Mouse (Mus musculus) liver, embryonic 14.5 days (tissue): ENCODE results near the gene Cenpc1. TPM values are rescaled to one million over a fixed set of nuclear protein-coding genes. Genes with fewer than 3 reads are reported as not detected.

Experiments used
- ATAC-seq: fragments of 200-750 bp; cut with Nextera tagmentation; 2 replicates; pipeline ENCODE4 v1.8.0; 2017; ENCODE audit warnings: moderate number of reproducible peaks, mild to moderate bottlenecking, moderate library complexity; ENCODE audit not compliant: insufficient read depth
- DNase-seq, 3 experiments: peaks; one replicate each; pipeline ENCODE4 v3.0.0-alpha.2; 2012 to 2013; ENCODE audit warnings: low read depth in 3 of 3, low spot score in 3 of 3
- H3K27ac ChIP-seq: fragments of 300-500 bp; sonication (generic); 2 replicates; pipeline ENCODE4 v1.5.1; 2014; ENCODE audit warnings: moderate library complexity, mild to moderate bottlenecking, control low read depth, inconsistent platforms
- H3K27me3 ChIP-seq: fragments of 300-500 bp; sonication (generic); 2 replicates; pipeline ENCODE4 v1.6.1; 2014; ENCODE audit warnings: mild to moderate bottlenecking, low read length, moderate library complexity; ENCODE audit not compliant: control insufficient read depth, insufficient read depth
- H3K36me3 ChIP-seq: fragments of 300-500 bp; sonication (generic); replicated peaks from 2 replicates; pipeline ENCODE4 v1.6.1; 2014; ENCODE audit warnings: low read depth; ENCODE audit not compliant: control insufficient read depth, insufficient read depth
- H3K4me1 ChIP-seq, 2 experiments: fragments of 200-500 bp in 1 of 2; fragments of 300-500 bp in 1 of 2; sonication (generic) in 1 of 2; replicated peaks; 2 replicates each; pipeline ENCODE4 v1.6.1; 2012 to 2014; ENCODE audit warnings: antibody characterized with exemption in 1 of 2, inconsistent platforms in 1 of 2, low read length in 1 of 2; ENCODE audit not compliant: control insufficient read depth in 2 of 2, insufficient read depth in 2 of 2
- H3K4me2 ChIP-seq: fragments of 300-500 bp; sonication (generic); 2 replicates; pipeline ENCODE4 v1.6.1; 2014; ENCODE audit warnings: low read depth, mild to moderate bottlenecking, control low read depth, moderate library complexity
- H3K4me3 ChIP-seq, 2 experiments: fragments of 200-500 bp in 1 of 2; fragments of 300-500 bp in 1 of 2; sonication (generic) in 1 of 2; 2 replicates each; pipeline ENCODE4 v1.5.1; 2012 to 2014; ENCODE audit warnings: low read depth in 2 of 2, low read length in 2 of 2, mild to moderate bottlenecking in 2 of 2, control low read depth in 1 of 2, inconsistent platforms in 1 of 2, moderate library complexity in 1 of 2; ENCODE audit not compliant: insufficient read depth in 1 of 2
- H3K9ac ChIP-seq: fragments of 300-500 bp; sonication (generic); replicated peaks from 2 replicates; pipeline ENCODE4 v1.6.1; 2014; ENCODE audit warnings: mild to moderate bottlenecking, control low read depth, moderate library complexity
- H3K9me3 ChIP-seq: fragments of 300-500 bp; sonication (generic); 2 replicates; pipeline ENCODE4 v1.6.1; 2016; ENCODE audit warnings: low read length, mixed read lengths; ENCODE audit not compliant: control insufficient read depth
- CTCF ChIP-seq: IDR thresholded peaks from 2 replicates; pipeline ENCODE4 v1.5.1; 2016; ENCODE audit warnings: antibody characterized with exemption, low read depth, control low read depth
- EP300 ChIP-seq: IDR thresholded peaks from 2 replicates; pipeline ENCODE4 v1.6.1; 2016; ENCODE audit warnings: antibody characterized with exemption, low read depth
- WGBS: fragments of 180-500 bp; shearing (Covaris S2); extraction: QIAGEN DNeasy Blood & Tissue Kit; methylation state at CpG from one replicate; pipeline ENCODE4 v1.1.7; 2014; ENCODE audit not compliant: insufficient replicate concordance; 5-methylcytosine and 5-hydroxymethylcytosine counted together
- polyA plus RNA-seq, 2 experiments: library from polyadenylated mRNA; depleted of rRNA in 1 of 2; stranded (reverse) in 1 of 2; unstranded in 1 of 2; fragments of >200 nt; fragmentation: Nextera tagmentation in 1 of 2; extraction: Ambion mirVana in 1 of 2; gene quantifications; 2 replicates each; pipeline versions ENCODE4 v1.2.1 to v1.2.3; 2012 to 2014

Gene Cenpc1
- polyA plus RNA-seq, 2 experiments: 6.6 to 12.9 TPM

DNA sequence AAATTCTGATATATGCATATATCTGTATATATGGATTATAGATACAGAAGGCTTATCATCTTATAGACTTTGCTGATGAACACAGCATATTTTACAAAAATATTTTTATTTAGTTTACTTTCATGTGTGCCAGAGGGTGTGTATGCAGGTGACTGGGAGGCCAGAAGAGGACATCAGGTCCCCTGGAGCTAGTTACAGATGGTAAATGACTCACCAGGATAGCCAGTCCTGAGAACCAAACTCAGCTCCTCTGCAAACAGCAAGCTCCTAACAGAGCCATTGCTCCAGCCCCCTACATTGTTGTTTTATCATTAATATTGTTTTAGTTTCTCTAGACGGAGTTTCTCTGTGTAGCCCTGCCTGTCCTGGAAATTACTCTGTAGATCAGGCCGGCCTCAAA lies 35.6 kb downstream of the Cenpc1 start:
- no peak overlapping the region for H3K9ac ChIP-seq
- ATAC-seq (no peak), DNase-seq (no peak)
- peaks cover 9% of the 10 kb centered on the region for H3K36me3 ChIP-seq
- no peak overlapping the region for H3K27ac ChIP-seq
- H3K27me3 ChIP-seq: no peaks in the 10 kb centered on the region
- TF ChIP-seq EP300: no peak
- no peak for TF ChIP-seq CTCF
- H3K4me1 ChIP-seq: no peaks in the 10 kb centered on the region
- H3K4me3 ChIP-seq: no peak overlapping the region
- 72% methylated on average over 2 of the region's 2 CpGs for WGBS
- no peaks in the 10 kb centered on the region for H3K9me3 ChIP-seq
- no peak overlapping the region for H3K4me2 ChIP-seq

DNA sequence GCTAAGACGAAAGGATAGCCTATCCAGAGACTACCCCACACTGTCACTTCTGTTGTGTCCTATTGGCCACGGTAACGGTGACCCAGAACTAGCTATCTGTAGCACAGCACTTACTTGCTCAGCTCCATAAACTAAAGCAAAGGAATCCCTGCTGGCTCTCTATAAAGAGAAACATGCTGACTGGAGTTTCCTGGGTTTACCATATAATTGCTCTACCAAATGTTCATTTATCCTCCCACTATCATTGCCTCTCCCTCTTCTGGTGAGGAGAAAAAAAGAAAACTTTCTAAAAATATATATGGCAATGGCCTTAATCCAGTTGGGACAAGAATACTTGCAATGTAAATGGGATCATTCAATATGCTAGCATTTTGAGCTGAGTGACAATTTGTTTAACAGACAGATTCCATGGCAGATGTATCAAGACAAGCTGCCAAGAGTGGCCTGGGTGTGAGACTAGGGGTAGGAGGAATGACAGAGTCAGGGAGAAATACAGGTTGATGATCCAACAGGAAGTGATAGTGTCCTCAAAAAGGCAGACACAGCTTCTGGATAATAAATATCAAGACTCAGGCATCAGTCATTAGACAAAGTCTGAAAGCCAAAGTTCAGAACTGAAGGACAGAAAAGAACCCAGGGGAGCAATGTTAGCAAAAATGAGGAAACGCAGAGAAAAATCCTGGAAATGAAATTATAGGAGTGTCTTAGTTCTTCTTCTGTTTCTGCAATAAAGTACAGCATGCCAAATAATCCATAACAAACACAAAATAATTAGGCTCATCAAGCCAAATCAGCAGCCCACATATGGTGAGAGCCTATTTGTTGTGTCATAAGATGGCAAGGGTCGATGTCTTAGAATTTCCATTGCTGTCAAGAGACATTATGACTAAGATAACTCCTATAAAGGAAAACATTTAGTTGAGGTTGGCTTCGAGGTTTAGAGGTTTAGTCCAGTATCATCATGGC lies 68.6 kb downstream of the Cenpc1 start:
- Histone ChIP-seq H3K4me2 (no peak overlapping the region), H3K9ac (no peak overlapping the region), H3K9me3 (no peaks in the 10 kb centered on the region), H3K27ac (no peak overlapping the region), H3K4me3 (no peak overlapping the region), H3K27me3 (no peaks in the 10 kb centered on the region), H3K36me3 (no peaks in the 10 kb centered on the region), H3K4me1 (no peaks in the 10 kb centered on the region)
- TF ChIP-seq EP300 (no peak), CTCF (no peak)
- WGBS: 60% methylated on average over 6 of the region's 6 CpGs
- ATAC-seq (no peak), DNase-seq (no peak)

DNA sequence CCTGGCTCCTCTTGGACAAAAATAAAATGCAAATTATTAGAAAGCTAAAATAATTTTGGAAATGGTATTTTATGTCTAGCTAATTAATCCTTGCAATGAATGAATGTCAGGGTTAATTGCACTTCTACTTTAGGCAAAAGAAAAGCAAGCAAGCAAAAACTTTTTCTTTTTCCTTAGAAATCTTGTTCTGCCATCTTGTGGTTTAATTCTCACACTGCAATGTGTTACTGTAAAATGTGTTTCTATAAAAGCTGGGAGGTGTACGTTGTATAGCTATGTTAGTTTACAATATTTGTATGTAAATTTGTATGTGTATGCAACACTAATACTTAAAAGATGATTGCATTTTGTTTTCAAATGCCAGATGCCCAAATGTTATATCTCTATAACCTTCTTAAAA lies 70.8 kb downstream of the Cenpc1 start:
- Histone ChIP-seq H3K4me1 (no peaks in the 10 kb centered on the region), H3K4me3 (no peak overlapping the region), H3K27ac (no peak overlapping the region), H3K27me3 (no peaks in the 10 kb centered on the region), H3K9ac (no peak overlapping the region), H3K36me3 (no peaks in the 10 kb centered on the region), H3K4me2 (no peak overlapping the region), H3K9me3 (no peaks in the 10 kb centered on the region)
- TF ChIP-seq CTCF (no peak), EP300 (no peak)
- 54% methylated on average over 1 of the region's 1 CpGs for WGBS
- ATAC-seq: no peak
- DNase-seq: no peak

DNA sequence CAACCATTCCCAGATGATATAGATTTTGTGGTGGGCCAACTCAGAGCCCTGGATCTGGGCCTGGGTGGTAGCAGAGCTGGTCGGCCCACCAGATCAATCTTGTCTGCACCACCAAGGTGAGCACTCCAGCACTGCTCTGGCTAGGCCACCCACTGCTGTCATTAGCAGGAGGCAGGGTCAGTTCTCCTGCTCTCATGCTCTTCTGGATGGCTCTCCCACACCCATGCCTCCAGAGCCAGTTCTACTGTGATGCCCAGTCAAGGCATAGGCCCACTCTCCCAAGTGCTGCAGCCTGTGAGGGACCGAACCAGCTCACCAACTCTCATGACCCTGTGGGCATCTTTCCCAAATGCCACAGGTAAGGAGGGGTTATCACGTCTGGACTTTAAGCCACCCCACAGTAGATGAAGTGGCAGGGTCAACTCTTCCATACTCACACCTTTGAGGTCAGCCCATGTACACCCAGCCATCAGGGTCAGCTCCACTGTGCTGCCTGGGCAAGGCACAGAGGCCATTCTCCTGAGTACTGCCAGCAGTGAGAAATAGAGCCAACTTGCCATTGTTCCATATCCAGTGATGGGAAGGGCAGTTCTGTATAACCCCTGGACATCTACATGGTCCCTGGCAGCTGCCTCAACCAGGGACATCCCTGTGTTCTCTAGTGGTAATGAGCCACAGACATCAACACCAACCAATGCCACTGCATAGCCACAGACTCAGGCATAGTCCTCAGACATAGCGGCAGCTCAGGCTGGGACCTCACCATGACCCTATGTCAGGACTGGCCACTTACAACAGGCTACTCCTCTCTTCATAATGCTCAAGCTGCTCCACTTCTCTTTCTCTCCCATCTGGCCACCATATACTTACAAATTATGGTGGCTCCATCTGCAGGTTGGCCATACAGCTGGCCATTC lies 72.3 kb downstream of the Cenpc1 start:
- Histone ChIP-seq H3K9me3 (no peaks in the 10 kb centered on the region), H3K4me3 (no peak overlapping the region), H3K27me3 (no peaks in the 10 kb centered on the region), H3K4me1 (no peaks in the 10 kb centered on the region), H3K4me2 (no peak overlapping the region), H3K9ac (no peak overlapping the region), H3K27ac (no peak overlapping the region), H3K36me3 (no peaks in the 10 kb centered on the region)
- DNase-seq (no peak), ATAC-seq (no peak)
- TF ChIP-seq EP300 (no peak), CTCF (no peak)
- 63% methylated on average over 4 of the region's 4 CpGs for WGBS

DNA sequence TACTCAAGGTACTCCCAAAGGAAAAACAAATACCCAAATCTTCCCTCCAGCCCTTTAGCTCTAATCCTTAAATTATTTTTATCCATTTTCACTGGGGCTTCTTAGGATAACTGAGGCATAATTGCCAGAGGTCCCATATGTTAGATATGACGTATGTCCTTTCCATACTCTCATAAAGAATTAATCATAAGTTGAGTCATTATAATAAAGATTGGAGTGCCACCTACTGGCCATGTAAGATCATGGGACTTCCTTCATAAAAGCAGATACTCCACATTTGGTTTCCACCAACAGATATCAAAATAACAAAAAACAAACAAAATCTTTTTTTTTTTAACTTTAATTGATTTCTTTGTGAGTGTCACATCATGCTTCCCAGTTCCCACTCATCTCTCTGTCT lies 73.3 kb downstream of the Cenpc1 start:
- no peak overlapping the region for H3K4me2 ChIP-seq
- H3K36me3 ChIP-seq: no peaks in the 10 kb centered on the region
- 22% methylated on average over 1 of the region's 1 CpGs for WGBS
- H3K9ac ChIP-seq: no peak overlapping the region
- TF ChIP-seq CTCF (no peak), EP300 (no peak)
- no peak overlapping the region for H3K27ac ChIP-seq
- no peak overlapping the region for H3K4me3 ChIP-seq
- ATAC-seq (no peak), DNase-seq (no peak)
- no peaks in the 10 kb centered on the region for H3K9me3 ChIP-seq
- no peaks in the 10 kb centered on the region for H3K27me3 ChIP-seq
- no peaks in the 10 kb centered on the region for H3K4me1 ChIP-seq
